Comparison of ENCODE assay signal across 8 mouse cellular contexts in the genomic region with DNA sequence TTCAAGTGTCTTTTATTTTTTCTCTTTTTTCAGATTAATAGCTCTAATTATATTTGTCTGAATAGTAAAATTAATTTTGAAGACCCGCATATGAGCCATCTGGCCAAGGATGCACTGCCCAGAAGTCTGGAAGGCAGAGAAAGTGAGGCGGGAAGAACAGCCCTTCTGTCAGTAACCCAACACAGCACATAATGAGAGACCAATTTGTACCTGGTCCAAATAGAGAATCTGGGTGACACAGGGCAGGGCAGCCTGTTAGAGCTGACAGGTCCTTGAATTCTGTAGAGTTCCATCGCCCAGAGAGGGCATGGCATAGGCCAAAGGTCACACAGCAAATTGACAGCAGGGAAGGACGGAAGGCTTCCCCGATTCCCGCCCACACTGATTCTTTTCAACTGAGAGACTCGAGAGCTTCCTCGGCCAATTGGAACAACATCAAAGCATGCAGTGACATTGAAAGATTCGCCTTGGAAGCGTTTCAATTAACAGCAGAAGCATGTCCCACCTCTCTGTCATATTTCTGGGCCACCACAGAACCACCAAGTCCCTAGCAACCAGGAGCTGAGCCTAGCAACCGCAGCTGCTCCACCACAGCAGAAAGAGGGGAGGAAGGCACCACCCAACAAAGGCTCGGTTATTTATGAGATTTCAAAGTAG. TPM values are rescaled to one million over a fixed set of nuclear protein-coding genes. Genes with fewer than 3 reads are reported as not detected.
DNase-seq lines count a peak whose midpoint lies in the region.

No protein-coding gene starts in this region.

- intact Hi-C loops in left cerebral cortex, postnatal 4 days (cut with DNase I) = loop anchor here (10.0 kb wide), 1 partner anchor 425 kb away; no protein-coding TSS in a partner anchor
- intact Hi-C loops in heart, postnatal 14 days (cut with DNase I) = no loop called here

- peak; percentile 89 to 92 for DNase-seq in cerebellum, postnatal 10 days
- DNase-seq in cerebellum, adult 9-10 months = no peak
- peak; percentile 10 for DNase-seq in ovary, adult 18-20 months (ENCODE audit: low spot score)
- no peak for DNase-seq in ovary, postnatal 36 days (ENCODE audit: low spot score)
- DNase-seq in left cerebral cortex, postnatal 4 days = peak; percentile 77
- DNase-seq in telencephalon, adult 2 months (ENCODE audit: low read depth, low spot score) = peak; percentile 66
- DNase-seq in heart, postnatal 14 days = no peak
- no peak for DNase-seq in spleen, postnatal 14 days (ENCODE audit: low spot score in 2 of 2)

RNA-seq across cellular contexts. Expression of gene Myo18b, which starts 36.7 kb away (rescaled TPM):
- 1 to 10 TPM; 5.6 to 6.8 TPM for total RNA-seq in left cerebral cortex, postnatal 4 days (2021)
- total RNA-seq in heart, postnatal 14 days (2021) = 100 to 1,000 TPM; 239 to 240 TPM

Comparison
In these comparisons a context has a peak if more than half of its experiments do, and no peak if none do; other contexts are left out.
1. DNase-seq: peak in cerebellum, postnatal 10 days (2 of 2), ovary, adult 18-20 months (single experiment), left cerebral cortex, postnatal 4 days (single experiment) and telencephalon, adult 2 months (single experiment); none in cerebellum, adult 9-10 months (single experiment), ovary, postnatal 36 days (single experiment), heart, postnatal 14 days (0 of 2) and spleen, postnatal 14 days (0 of 2).
2. RNA of gene Myo18b, which starts 36.7 kb away (total RNA-seq): 239 to 240 TPM in heart, postnatal 14 days; 5.6 to 6.8 TPM in left cerebral cortex, postnatal 4 days; every median in the first group is over 10 times any median in the second.